Mouse (Mus musculus): Measurements from ENCODE around the gene Slc20a1.

Gene Slc20a1

GRCm38 (mm10) chr2:129198436-129199327 is at the start of gene Slc20a1:
Gene Slc20a1, plus strand, starts transcription at chr2:129198764.
- peak; percentile 98 for DNase-seq (ENCODE audit: low spot score)

DNA sequence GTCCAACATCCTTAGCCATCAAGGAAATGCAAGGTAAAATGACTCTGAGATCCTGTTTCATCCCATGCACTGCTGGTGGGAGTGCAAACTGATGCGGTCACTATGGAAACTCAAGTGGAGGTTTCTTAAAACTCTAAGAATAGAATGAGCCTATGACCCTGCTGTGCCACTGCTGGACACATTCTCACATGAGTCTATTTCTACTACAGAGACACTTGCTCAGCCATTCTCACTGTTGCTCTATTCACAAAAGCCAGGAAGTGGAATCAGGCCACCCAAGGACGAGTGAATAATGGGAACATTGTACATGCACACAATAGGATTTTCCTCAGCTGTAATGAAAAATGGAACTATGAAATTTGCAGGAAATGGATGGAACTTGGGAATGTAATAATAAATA is 49.7 kb upstream of the Slc20a1 start:
- no peak for DNase-seq (ENCODE audit: low spot score)

DNA sequence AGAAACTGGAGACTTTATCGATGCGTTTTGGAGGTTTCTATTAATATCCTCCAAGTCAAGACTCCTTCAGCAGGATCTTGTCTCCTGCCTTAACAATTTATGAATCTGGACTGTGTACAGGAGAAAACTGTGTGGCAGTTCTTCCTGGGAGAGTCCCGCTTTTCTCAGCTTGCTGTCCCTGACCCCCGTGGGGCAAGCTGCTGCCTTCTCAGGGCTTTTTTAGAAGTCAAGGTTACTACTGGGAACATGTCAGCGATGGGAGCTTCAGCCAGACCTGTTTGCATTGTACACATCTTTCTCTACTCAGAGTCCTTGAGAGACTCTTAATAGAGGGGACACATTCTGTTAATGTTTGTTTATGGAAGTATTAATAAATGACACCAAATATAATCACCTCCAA is 48.2 kb upstream of the Slc20a1 start:
- no peak for DNase-seq (ENCODE audit: low spot score)

DNA sequence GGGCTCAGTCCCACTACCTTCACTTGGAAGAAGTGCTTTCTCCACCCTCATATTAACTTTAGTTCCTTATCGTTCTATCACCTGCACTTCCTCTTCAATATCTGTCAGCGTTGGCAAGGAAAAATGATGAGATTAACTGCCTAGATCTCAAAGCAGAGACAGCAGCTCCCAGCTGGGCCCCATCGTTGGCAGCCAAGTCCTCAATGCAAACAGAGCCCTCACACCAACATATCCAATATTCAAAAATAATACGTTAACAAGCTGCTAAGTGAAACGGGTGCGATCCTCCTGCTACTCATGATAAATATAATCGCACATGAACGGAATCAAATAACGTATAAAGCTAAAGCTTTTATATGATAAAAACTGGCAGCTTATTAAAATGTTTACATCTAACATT is 47.5 kb upstream of the Slc20a1 start:
- DNase-seq (ENCODE audit: low spot score) = no peak

DNA sequence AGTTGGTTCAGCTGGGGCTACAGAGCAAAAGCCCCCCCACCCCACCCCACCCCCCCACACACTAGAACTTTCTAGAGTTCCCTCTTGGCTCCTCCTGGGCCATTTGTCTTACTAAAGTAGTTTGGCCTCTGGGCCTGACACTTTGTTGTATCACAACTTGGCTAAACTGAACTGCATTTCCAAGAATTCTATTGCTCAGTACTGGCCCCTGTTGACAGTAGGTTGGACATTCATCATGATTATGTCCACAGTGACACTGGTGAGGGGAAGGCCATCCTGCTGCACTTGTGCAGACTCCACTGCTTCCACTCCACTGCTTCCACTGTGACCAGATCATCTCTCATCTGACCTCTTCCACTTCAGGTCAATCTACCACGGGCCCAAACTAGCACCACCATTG is 45.8 kb upstream of the Slc20a1 start:
- peak; percentile 71 for DNase-seq (ENCODE audit: low spot score)

GRCm38 (mm10) chr2:129164815-129165214 is 33.7 kb upstream of the Slc20a1 start:
- DNase-seq (ENCODE audit: low spot score) = no peak

DNA sequence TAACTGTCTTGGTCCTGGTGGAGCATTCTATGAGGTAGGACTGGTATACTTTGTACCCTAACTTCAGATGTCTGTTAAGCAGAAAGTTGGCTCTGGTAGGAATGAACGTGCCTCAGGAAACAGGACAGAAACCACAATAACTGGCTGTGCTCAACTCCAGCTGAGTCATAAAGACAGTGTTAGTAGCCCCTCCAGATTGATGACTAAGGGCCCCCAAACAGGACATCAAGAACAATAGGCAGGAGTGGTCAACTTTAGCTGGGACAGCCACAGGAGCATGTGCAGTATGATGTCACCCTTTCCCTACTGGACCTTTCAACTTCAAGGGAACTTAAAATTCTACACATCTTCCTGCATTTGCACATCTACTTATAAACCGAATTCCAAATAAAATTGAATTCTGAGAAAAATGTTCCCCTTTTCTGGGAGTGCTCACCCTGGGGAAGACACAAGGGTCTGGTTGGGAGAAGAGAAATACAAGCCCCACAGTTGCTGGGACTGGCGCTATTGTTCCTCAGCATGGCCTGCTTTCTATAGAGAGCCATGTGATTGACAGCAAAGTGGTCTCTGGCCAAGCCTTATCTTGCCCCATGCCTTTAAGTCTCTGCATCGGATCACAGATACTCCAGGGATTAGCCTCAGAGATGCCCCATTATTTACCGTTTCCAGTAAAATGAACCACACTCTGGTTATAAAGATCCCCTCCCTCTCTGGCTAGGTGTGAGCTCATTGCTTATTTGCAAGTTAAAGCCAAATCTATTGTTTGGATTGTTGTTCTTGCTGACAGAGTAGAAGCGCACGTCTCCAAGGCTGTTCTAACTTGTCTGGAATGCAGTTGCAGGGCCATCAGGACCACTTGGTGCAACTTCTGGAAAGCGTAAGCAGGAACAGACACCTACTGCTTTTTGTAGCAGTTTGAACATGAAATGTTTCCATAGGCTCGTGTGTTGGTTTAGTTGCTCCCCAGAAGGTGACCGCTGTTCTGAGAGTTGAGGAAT is 31.8 kb upstream of the Slc20a1 start:
- DNase-seq (ENCODE audit: low spot score) = no peak

DNA sequence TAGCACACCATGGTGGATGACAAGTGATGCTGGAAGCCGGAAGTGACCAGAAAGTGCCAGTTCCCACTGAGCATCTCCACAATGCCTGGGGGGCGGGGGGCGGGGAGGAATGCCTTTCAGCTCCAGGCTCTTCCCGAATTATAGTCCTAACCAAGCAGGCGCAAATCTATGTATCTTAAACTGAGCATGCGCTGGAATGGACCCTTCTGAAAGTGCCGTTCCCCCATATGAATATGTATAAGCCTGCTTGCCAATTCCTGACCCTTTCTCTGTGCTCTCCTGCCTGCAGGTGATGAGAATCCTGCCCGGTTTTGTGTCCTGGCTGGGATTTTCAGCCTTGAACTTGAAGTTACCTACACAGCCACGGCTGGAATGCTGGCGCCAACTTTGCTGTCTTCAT is 25.2 kb upstream of the Slc20a1 start:
- no peak for DNase-seq (ENCODE audit: low spot score)

DNA sequence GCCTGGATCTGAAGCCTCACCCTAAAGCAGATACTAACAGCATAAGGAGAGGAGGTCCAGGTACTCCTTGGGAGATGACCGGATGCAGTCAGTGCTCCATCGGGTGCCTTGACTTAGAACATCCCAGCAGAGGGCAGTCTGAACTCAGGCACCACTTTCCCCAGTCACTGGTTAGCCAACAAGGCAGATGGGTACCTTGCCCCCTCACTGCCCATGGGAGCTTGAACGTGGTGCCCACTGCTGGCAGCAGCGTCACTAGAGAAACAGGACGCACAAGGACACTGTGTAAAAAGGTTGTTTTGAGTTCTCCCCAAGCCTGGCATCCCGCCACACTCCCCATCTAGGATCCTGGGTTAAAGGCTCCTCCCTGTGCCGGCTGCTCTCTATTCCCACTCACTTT is 24.1 kb upstream of the Slc20a1 start:
- DNase-seq (ENCODE audit: low spot score) = peak; percentile 70

GRCm38 (mm10) chr2:129175636-129176035 is 22.9 kb upstream of the Slc20a1 start:
- DNase-seq (ENCODE audit: low spot score) = no peak

DNA sequence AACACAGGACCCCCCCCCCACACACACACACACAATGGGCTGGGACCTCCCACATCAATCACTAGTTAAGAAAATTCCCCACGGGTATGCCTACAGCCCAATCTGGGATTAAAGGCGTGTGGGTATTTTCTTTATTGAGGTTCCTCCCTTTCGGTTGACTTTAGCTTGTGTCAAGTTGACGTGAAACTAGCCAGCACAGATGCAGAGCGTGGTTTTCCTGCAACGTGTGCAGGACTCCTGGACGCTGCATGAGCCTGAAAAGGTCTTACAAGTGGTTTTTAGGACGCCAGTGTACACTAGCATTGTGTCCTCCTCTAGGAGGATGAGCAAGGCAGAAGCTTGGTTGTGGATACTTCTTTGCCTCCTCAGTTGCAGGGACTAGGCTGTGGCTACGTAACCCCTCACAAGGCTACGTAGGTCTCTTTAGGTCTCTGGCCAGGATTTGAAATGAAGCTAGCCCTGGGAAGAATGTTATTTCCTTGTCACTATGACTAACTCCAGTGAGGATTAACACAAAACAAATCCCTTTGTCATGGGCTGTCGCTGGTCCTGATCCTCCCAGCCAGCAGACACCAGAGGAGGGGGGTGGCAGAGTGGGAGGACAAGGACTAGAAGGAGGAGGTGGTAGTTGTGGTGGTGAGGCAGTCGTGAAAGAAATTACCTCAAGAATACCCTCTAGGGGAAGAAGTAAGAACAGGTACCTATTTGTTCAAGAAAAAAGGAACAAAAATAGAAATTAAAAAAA is 21.7 kb upstream of the Slc20a1 start:
- no peak for DNase-seq (ENCODE audit: low spot score)

DNA sequence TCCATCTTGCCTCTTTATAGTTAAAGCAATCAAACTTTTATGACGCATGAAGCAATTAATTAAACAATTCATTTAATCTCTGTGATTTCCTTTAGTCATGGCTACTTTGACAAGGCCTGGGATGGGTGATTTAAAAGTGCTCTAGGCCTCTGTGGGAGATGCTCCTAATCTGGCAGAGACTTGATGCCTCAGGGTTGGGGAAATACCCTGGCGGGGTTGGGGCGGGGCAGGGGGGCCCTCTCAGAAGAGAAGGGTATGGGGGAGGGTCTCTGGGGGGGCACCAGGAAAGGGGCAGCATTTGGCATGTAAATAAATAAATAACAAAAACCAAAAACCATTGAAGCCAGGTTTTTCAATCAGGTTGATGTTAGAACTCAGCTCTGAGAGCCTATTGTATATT is 20.9 kb upstream of the Slc20a1 start:
- no peak for DNase-seq (ENCODE audit: low spot score)

DNA sequence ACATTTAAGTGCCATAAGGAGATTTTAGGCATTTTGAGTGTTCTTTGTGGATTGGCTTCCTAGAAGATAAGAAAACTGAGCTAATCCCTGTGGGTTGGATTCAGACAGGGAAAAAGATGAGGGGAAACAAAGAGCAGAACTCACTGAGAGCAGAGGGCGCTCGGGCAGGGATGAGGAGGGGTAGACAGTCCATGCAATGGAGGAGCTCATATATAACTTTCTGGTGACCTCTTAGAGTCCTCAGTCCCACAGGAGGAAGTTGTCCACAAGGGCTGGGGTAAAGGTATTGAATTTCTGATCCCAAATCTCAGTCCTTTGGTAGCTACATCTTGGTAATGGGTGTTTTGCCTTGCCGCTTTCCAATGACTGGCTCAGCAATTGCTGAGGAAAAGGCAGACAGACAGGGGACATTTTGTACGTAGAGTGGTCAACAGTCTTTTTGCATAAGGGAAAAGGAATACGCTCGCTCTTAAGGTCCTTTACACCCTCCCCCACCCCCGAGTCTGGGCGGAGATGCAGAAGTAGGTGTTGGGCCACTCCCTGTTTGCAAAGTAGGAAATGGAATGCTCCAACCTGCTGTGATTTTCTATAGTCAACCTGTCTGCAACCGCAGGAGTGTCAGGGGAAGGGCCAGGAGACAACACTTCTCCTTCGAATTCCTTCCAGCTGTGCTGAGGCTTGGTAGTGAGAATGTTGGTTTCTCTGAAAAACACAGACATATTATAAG is 20.2 kb upstream of the Slc20a1 start:
- DNase-seq (ENCODE audit: low spot score) = no peak

DNA sequence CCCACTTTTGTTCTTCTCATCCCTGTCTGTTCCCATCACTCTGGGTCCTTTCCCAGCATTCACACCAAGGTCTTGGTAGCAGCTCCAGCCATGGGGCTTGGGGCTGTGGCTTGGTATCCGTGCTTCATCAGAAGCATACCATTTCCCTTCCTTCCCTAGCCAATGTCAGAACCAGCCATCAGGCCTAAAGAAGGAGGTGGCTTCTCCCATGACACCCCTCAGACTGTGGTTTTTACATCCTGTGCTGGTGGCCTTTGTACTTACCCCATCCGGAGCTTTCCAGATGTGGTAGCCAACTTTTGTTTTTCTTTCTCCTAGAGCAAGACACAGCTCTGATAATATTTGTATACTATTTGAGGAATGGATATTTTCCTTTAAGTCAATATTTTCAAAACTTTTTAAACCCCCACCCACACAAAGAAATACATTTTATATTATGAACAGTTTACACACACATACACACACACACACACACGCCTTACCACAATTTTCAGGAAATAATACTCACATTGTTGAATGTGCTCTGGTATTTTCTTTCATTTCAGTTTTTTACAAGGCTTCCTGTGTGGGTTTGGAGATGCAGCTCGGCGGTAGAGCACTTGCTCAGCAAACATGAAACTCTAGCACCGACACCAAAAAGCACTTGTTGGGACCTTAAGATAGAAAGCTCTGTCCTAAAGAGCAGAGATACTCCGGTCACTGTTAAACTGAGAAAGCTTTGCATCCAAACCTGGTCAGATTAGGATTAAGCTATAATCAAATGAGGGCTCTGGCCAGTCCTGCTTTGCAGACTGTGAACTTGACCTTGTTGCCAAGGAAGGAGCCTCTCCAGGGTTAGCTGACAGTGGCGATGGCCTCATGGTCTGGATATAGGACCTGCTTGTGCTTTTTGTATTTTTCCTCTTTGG is 18.4 kb upstream of the Slc20a1 start:
- no peak for DNase-seq (ENCODE audit: low spot score)

- DNase-seq (ENCODE audit: low spot score) = no peak
Observed at GRCm38 (mm10) chr2:129181509-129181908, 17.1 kb upstream of the Slc20a1 start.

- DNase-seq (ENCODE audit: low spot score) = no peak
Observed at GRCm38 (mm10) chr2:129182412-129182811, 16.2 kb upstream of the Slc20a1 start.

DNA sequence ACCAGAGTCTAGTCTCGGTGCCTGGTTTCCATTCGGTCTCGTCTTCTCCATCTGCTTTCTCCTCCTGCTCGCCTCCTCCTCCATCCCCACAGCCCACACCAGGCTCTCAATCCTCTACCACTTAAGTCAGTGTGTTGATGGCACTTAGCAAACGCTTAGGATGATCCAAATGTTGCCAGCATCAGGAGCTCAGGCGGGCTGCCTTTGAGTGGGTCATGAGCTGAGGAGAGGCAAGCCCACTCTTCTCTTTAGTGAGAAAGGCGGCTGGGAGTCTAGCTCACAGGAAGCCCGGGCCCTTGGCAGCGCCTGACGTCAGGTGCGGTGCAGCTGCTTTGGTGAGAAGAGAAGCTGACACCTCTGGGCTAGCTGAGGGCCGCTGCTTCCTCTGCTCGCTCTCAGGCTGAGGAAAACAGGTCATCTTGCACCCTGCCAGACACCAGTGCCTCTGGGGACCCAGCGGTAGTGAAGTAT is 15.0 kb upstream of the Slc20a1 start:
- no peak for DNase-seq (ENCODE audit: low spot score)

DNA sequence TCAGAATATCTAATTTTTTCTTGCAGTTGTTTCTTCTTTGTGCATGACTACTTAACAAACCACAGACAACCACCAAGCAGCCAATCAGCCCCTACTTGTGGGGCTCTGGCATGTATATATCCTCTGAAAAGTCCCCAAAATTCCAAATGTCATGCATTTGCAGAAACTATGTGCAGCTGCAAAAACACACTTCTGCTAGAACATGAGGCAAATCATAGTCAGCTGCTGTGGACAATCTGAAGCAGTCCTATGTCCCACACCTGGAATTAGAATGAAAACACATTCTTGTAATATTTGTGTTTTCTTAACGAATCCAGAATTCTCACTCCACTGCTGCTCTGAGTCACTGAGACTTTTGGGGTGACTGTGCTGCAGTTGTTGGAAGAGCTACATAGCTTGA is 13.7 kb upstream of the Slc20a1 start:
- no peak for DNase-seq (ENCODE audit: low spot score)

DNA sequence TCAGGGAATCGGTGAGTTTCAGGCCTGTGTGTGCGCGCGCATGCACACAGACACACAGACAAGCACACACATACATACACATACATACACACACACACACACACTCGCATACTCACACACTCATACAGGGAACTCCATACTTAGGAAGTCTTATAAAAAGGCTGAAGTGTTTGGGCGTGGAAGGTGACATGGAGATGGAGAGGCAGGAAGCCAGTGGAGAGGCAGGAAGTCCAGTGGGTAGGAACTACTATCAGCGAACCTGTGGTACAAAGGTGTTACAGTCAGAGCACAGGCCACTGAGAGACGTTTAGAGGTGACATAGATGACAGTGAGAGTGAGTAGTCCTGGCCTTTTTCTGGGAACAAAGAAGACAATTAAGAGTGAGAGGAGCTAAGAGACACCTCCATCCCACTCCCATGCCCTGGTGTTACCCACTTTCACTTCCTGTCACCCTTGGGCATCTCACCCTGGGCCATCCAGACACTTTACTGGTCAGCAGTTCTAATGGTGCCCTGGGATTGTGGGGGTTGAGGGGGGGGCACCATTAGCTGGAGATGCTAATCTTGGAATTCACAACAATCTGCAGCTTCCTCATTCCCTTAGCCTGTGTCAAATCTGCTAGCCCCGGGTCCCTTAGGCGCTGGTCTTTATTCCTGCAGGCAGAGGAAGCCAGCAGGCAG is 12.8 kb upstream of the Slc20a1 start:
- DNase-seq (ENCODE audit: low spot score) = no peak
